Mouse (Mus musculus) midbrain, embryonic 15.5 days (tissue): ENCODE measurements around the gene Snrpf. TPM values are rescaled to one million over a fixed set of nuclear protein-coding genes. Genes with fewer than 3 reads are reported as not detected.

ENCODE experiments used
- ATAC-seq: fragments of 200-750 bp; cut with Nextera tagmentation; replicated peaks from 2 replicates; pipeline ENCODE4 v1.8.0; 2017; ENCODE audit warnings: moderate TSS enrichment
- H3K27ac ChIP-seq: fragments of 300-500 bp; sonication (generic); 2 replicates; pipeline ENCODE4 v1.5.1; 2015; ENCODE audit warnings: mild to moderate bottlenecking, inconsistent platforms
- H3K27me3 ChIP-seq: fragments of 300-500 bp; sonication (generic); replicated peaks from 2 replicates; pipeline ENCODE4 v1.6.1; 2015; ENCODE audit warnings: inconsistent platforms
- H3K36me3 ChIP-seq: fragments of 300-500 bp; sonication (generic); replicated peaks from 2 replicates; pipeline ENCODE4 v1.6.1; 2015; ENCODE audit warnings: inconsistent platforms
- H3K4me1 ChIP-seq: fragments of 300-500 bp; sonication (generic); 2 replicates; pipeline ENCODE4 v1.6.1; 2015; ENCODE audit warnings: inconsistent platforms
- H3K4me2 ChIP-seq: fragments of 300-500 bp; sonication (generic); 2 replicates; pipeline ENCODE4 v1.6.1; 2015; ENCODE audit warnings: inconsistent platforms, mild to moderate bottlenecking, moderate library complexity
- H3K4me3 ChIP-seq: fragments of 300-500 bp; sonication (generic); 2 replicates; pipeline ENCODE4 v1.5.1; 2015; ENCODE audit warnings: mild to moderate bottlenecking, inconsistent platforms
- H3K9ac ChIP-seq: fragments of 300-500 bp; sonication (generic); 2 replicates; pipeline ENCODE4 v1.6.1; 2015; ENCODE audit warnings: mild to moderate bottlenecking, inconsistent platforms
- H3K9me3 ChIP-seq: fragments of 300-500 bp; sonication (generic); 2 replicates; pipeline ENCODE4 v1.6.1; 2016; ENCODE audit warnings: inconsistent platforms
- WGBS: fragments of 180-500 bp; shearing (Covaris S2); methylation state at CpG from one replicate; pipeline ENCODE4 v1.1.7; 2015; ENCODE audit warnings: mixed read lengths; 5-methylcytosine and 5-hydroxymethylcytosine counted together
- polyA plus RNA-seq: library from polyadenylated mRNA; unstranded; fragments of >200 nt; fragmentation: Nextera tagmentation; extraction: Ambion mirVana; gene quantifications from 2 replicates; pipeline ENCODE4 v1.2.1, GENCODE M21; 2015

Snrpf gene
- polyA plus RNA-seq, 1 experiment from 2014 or later, result 59.1 TPM

DNA sequence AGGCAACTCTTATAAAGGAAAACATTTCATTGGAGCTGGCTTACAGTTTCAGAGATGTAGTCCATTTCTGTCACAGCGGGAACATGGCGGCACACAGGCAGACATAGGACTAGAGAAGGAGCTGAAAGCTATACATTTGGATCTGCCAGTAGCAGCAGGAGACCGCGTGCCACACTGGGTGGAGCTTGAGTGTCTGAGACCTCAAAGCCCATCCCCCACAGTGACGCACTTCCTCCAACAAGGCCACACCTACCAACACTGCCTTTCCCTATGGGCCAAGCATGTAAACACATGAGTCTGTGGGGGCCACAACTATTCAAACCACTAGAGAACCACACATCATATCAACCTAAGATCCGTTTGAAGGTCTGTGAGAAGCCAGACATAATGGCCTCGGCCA lies 19.7 kb upstream of the Snrpf start:
- ATAC-seq, result no peak
- WGBS, result 94% methylated on average over 7 of the region's 7 CpGs

GRCm38 (mm10) chr10:93608051-93608450 lies 18.5 kb upstream of the Snrpf start:
- Histone ChIP-seq H3K9me3 (no peaks in the 10 kb centered on the region), H3K9ac (no peak overlapping the region), H3K4me3 (no peak overlapping the region), H3K4me1 (peaks cover 4% of the 10 kb centered on the region; the same call in 1 of the 2 replicates), H3K36me3 (no peaks in the 10 kb centered on the region), H3K27ac (no peak overlapping the region), H3K4me2 (no peak overlapping the region), H3K27me3 (no peaks in the 10 kb centered on the region)
- ATAC-seq, result no peak
- 51% methylated on average over 9 of the region's 9 CpGs for WGBS

More for the DNA sequence above, 19.7 kb upstream of the Snrpf start:
- Histone ChIP-seq H3K9me3 (no peaks in the 10 kb centered on the region), H3K4me1 (peaks cover 4% of the 10 kb centered on the region; the same call in 1 of the 2 replicates), H3K27me3 (no peaks in the 10 kb centered on the region), H3K4me3 (no peak overlapping the region), H3K27ac (no peak overlapping the region), H3K4me2 (no peak overlapping the region), H3K9ac (no peak overlapping the region), H3K36me3 (no peaks in the 10 kb centered on the region)

- no peaks in the 10 kb centered on the region for H3K9me3 ChIP-seq
- H3K4me2 ChIP-seq, result no peak overlapping the region
- no peaks in the 10 kb centered on the region for H3K4me1 ChIP-seq
- no peak overlapping the region for H3K9ac ChIP-seq
- no peaks in the 10 kb centered on the region for H3K36me3 ChIP-seq
- 92% methylated on average over 9 of the region's 9 CpGs for WGBS
- no peaks in the 10 kb centered on the region for H3K27me3 ChIP-seq
- H3K4me3 ChIP-seq, result no peak overlapping the region
- no peak for ATAC-seq
- H3K27ac ChIP-seq, result no peak overlapping the region
Observed at GRCm38 (mm10) chr10:93606326-93606725, 16.8 kb upstream of the Snrpf start.

GRCm38 (mm10) chr10:93603256-93603655 lies 13.8 kb upstream of the Snrpf start:
- Histone ChIP-seq H3K27me3 (no peaks in the 10 kb centered on the region), H3K36me3 (no peaks in the 10 kb centered on the region), H3K4me1 (no peaks in the 10 kb centered on the region), H3K4me2 (no peak overlapping the region), H3K9me3 (no peaks in the 10 kb centered on the region), H3K4me3 (no peak overlapping the region), H3K27ac (no peak overlapping the region), H3K9ac (no peak overlapping the region)
- no peak for ATAC-seq
- 90% methylated on average over 1 of the region's 1 CpGs for WGBS

DNA sequence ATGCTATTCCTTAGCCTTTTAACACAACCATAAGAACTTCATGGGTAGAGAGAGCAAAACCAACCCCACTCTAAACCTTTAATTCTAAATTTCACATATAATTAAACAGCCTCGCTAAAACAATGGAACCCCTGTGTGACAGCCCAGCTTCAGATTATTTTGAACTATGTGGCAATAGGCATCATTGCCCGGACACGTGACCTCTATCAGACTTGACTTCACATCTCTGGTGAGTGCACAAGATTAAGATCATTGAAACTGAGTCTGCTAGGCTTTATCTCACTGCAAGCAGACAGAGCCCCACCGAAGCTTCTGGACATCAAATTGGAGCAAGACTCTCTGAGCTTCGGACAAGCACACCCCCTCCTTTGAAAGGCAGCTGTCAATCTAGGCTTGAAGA lies 12.8 kb upstream of the Snrpf start:
- Histone ChIP-seq H3K4me2 (no peak overlapping the region), H3K4me1 (no peaks in the 10 kb centered on the region), H3K36me3 (no peaks in the 10 kb centered on the region), H3K27me3 (no peaks in the 10 kb centered on the region), H3K4me3 (no peak overlapping the region), H3K9ac (no peak overlapping the region), H3K9me3 (no peaks in the 10 kb centered on the region), H3K27ac (no peak overlapping the region)
- no peak for ATAC-seq
- 62% methylated on average over 5 of the region's 5 CpGs for WGBS

DNA sequence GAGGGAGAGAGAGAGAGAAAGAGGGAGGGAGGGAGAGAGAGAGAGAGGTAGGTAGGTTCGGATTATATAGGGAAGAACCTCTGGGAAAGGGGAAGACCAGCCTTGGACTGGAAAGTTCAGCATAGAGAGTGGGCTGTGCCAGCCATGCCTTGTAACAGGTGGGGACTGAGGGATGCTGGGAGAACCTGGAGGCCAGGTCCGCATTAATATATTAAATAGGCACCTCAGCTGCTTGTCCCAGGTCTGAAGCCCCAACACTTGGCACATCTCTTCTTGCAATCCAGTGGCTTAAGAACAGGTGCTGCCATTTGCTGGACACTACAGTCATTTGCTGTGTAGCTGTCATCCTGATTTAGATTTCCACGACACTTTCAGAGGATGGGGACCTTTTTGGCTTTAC lies 7.1 kb upstream of the Snrpf start:
- H3K27me3 ChIP-seq, result no peaks in the 10 kb centered on the region
- H3K36me3 ChIP-seq, result no peaks in the 10 kb centered on the region
- ATAC-seq, result no peak
- no peak overlapping the region for H3K27ac ChIP-seq
- H3K4me2 ChIP-seq, result no peak overlapping the region
- H3K9me3 ChIP-seq, result no peaks in the 10 kb centered on the region
- WGBS, result 90% methylated on average over 3 of the region's 3 CpGs
- peaks cover 4% of the 10 kb centered on the region; the same call in 1 of the 2 replicates for H3K4me1 ChIP-seq
- H3K4me3 ChIP-seq, result no peak overlapping the region
- H3K9ac ChIP-seq, result no peak overlapping the region

- Histone ChIP-seq H3K9me3 (no peaks in the 10 kb centered on the region), H3K9ac (no peak overlapping the region), H3K36me3 (no peaks in the 10 kb centered on the region), H3K4me2 (no peak overlapping the region), H3K27ac (no peak overlapping the region), H3K4me3 (no peak overlapping the region), H3K27me3 (no peaks in the 10 kb centered on the region), H3K4me1 (peaks cover 4% of the 10 kb centered on the region; the same call in 1 of the 2 replicates)
- ATAC-seq, result no peak
- 75% methylated on average over 4 of the region's 4 CpGs for WGBS
Observed at GRCm38 (mm10) chr10:93595831-93596230, 6.3 kb upstream of the Snrpf start.

DNA sequence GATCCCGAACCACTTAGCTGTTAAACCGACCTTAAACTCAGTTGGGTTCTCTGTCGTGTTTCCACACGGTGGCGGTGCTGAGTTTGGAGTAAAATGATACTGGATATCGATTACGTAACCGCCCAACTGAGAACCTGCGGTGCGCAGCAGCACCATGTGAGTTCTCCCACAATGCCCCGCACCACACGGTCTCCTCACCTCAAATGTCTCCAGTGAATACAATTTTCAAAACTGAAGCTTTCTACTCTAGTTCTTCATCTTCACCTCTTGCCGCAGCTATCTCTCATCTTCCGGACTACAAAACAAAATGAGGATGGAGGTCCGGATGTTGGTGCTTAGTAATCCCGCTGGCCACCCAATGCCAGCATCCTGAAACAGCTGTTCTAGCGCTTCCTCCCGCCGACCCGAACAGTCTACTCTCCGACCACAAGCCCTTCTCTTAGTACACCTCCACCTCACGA lies 4.5 kb upstream of the Snrpf start:
- Histone ChIP-seq H3K9me3 (no peaks in the 10 kb centered on the region), H3K4me3 (peak overlapping the region; percentile 47), H3K4me2 (peak overlapping the region; percentile 83), H3K36me3 (no peaks in the 10 kb centered on the region), H3K27me3 (no peaks in the 10 kb centered on the region), H3K4me1 (peaks cover 8% of the 10 kb centered on the region; the same call in 1 of the 2 replicates), H3K27ac (peak overlapping the region; percentile 68; the same call in 1 of the 2 replicates), H3K9ac (peak overlapping the region; percentile 57)
- WGBS, result 3% methylated on average over 22 of the region's 22 CpGs
- peak; percentile 80 for ATAC-seq

DNA sequence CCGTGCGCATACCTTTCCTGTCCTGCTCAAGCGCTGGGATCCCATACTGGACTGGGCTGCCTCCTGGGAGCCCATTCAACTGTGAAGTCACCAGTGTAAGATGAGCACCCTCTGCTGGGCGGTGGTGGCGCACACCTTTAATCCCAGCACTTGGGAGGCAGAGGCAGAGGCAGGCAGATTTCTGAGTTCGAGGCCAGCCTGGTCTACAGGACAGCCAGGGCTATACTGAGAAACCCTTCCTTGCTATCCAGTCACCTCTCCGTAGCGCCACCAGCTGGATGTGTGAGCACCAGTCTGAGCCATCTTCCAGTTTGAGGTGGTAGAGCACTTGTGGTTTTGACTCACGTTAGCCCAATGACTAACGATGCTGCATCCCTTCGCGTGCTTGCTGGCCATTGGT lies 3.0 kb upstream of the Snrpf start:
- Histone ChIP-seq H3K4me2 (no peak overlapping the region), H3K4me1 (peaks cover 22% of the 10 kb centered on the region), H3K36me3 (no peaks in the 10 kb centered on the region), H3K27me3 (no peaks in the 10 kb centered on the region), H3K9ac (no peak overlapping the region), H3K27ac (no peak overlapping the region), H3K4me3 (no peak overlapping the region), H3K9me3 (no peaks in the 10 kb centered on the region)
- ATAC-seq, result no peak
- WGBS, result 53% methylated on average over 12 of the region's 12 CpGs

GRCm38 (mm10) chr10:93588796-93589195 lies 710 bp downstream of the Snrpf start:
- ATAC-seq, result peak; percentile 45
- H3K27me3 ChIP-seq, result no peaks in the 10 kb centered on the region

GRCm38 (mm10) chr10:93577271-93577886 lies 12.1 kb downstream of the Snrpf start:
- H3K4me2 ChIP-seq, result no peak overlapping the region
- ATAC-seq, result no peak
- WGBS, result 73% methylated on average over 13 of the region's 13 CpGs

More at GRCm38 (mm10) chr10:93588796-93589195, 710 bp downstream of the Snrpf start:
- Histone ChIP-seq H3K36me3 (no peaks in the 10 kb centered on the region), H3K4me2 (peak overlapping the region; percentile 83), H3K9ac (peak overlapping the region; percentile 69), H3K9me3 (no peaks in the 10 kb centered on the region), H3K4me3 (peak overlapping the region; percentile 66), H3K27ac (peak overlapping the region; percentile 88), H3K4me1 (peaks cover 19% of the 10 kb centered on the region)
- 2% methylated on average over 11 of the region's 11 CpGs for WGBS

DNA sequence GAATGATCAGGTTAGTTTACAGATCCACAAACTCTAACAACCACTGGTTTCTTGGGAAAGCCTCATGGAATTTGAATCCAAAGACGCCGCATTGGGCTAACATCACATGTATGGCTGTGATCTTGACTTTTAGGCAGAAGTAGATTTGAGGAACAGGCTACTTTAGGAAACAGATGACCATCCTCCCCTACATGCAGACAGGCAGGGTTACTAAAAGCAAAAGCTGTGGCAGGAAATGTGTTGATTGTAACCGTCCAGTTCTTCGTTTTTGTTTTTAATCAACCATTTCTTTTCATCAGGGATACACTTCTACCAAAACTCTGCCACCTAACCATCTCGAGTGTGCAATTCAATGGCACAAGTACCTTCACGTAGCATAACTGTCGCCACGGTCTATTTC lies 13.5 kb downstream of the Snrpf start:
- no peak for ATAC-seq
- Histone ChIP-seq H3K36me3 (no peaks in the 10 kb centered on the region), H3K27me3 (no peaks in the 10 kb centered on the region), H3K4me3 (no peak overlapping the region), H3K9ac (no peak overlapping the region), H3K4me2 (no peak overlapping the region), H3K9me3 (no peaks in the 10 kb centered on the region), H3K27ac (no peak overlapping the region), H3K4me1 (no peaks in the 10 kb centered on the region)
- 94% methylated on average over 8 of the region's 8 CpGs for WGBS

More at GRCm38 (mm10) chr10:93577271-93577886, 12.1 kb downstream of the Snrpf start:
- Histone ChIP-seq H3K27me3 (no peaks in the 10 kb centered on the region), H3K27ac (no peak overlapping the region), H3K9ac (no peak overlapping the region), H3K4me1 (no peaks in the 10 kb centered on the region), H3K9me3 (no peaks in the 10 kb centered on the region), H3K36me3 (peaks cover 4% of the 10 kb centered on the region; the same call in 1 of the 2 replicates), H3K4me3 (no peak overlapping the region)

- Histone ChIP-seq H3K9me3 (no peaks in the 10 kb centered on the region), H3K27me3 (no peaks in the 10 kb centered on the region), H3K9ac (no peak overlapping the region), H3K36me3 (no peaks in the 10 kb centered on the region), H3K4me2 (no peak overlapping the region), H3K4me3 (no peak overlapping the region), H3K27ac (no peak overlapping the region), H3K4me1 (no peaks in the 10 kb centered on the region)
- 72% methylated on average over 4 of the region's 4 CpGs for WGBS
- no peak for ATAC-seq
Observed at GRCm38 (mm10) chr10:93574966-93575365, 14.5 kb downstream of the Snrpf start.
